Mouse (Mus musculus) heart, postnatal 4 days (tissue): ENCODE measurements around the gene Gng3. TPM values are rescaled to one million over a fixed set of nuclear protein-coding genes. Genes with fewer than 3 reads are reported as not detected.
A peak's percentile ranks its signal among the peaks of the same experiment; 100 is the strongest.
"Not testable (repeated sequence)": the region's sequence is repeated elsewhere in the genome, so short reads cannot be mapped to it uniquely, and the experiment has no call there.

Experiments
- DNase-seq: peaks from one replicate; pipeline ENCODE4 v3.0.0; 2021
- total RNA-seq, 2 experiments: library from RNA; stranded (reverse); gene quantifications; 2 replicates each; pipeline ENCODE4 v1.2.3; 2021

The Gng3 gene
- total RNA-seq: under 1 TPM in 1 of 2 experiments, not detected in 1; 0.16 TPM

DNA sequence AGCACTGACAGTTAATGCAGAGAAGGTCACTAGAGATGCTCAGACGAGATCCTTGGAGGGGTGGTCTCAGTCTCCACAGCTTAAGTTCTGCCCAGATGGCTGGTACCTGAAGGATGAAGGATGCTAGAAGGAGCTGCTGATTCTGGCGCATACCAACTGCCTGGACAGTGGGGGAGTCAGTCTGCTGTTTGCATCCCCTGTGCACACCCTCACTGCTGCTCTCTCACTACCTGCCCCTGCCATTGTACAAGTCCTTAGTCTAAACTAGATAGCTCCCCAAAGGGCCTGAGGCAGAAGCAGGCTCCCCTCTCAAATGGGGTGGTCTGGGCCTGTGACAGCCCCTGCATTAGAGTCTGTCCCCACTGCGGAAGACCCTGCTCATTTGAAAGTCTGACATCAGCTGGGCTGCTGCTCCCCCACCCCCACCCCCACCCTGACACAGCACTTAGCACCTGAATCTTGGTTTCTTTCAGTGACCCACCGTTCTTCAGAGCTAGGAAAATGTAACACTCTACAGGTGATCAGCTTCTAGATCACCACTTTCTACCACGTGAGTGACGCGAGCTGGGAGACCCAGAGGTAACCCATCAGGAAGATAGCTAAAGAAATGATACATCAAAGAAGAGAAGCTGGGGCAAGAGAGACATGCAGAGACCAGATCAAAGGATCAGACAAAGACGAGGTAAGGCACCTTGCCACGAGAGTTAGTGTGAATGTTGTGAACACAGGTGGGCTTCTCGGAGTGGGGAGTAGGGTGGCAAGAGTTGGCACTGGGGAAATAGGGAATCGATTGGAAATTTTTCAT lies at the start of gene Gng3:
Gng3 (minus strand) TSS at position 92 of the 805 bp plus-strand sequence.
- no peak for DNase-seq

DNA sequence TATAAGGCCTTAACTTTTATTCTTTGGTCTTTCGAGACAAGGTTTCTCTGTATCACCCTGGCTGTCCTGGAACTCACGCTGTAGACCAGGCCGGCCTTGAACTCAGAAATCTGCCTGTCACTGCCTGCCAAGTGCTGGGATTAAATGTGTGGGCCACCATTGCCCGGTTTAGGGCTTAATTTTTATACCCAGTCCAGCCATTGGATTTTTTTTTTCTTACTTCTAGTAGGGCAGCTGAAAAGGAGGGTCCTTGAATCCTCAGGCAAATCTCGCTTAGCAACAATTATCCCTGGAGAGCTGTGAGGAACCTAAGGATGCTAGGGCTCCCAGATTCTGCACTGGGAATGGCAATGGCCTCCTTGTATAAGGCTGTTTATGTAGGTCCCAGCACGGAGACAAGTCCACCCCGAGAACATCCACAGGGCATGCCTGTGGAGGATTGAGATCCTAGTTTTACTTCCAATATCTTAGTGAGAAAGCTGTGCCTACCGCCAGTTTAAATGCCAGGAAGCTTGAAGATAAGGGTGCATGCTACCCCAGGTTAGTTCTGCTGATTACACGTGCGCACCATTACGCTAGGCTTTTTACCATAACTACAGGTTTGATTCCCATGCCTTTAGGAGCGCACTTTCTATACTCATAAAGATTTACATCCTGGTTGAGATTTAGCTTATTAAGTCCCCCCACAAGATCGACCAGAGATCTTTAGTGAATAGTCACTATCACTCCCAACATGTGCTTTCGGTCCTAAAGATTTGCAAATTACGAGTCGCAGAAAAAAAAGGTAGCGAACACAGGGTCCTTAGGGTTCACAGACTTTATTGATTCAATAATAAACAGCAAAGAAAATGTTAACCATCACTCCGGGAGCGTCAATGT lies 48.8 kb upstream of the Gng3 start:
- no peak for DNase-seq

DNA sequence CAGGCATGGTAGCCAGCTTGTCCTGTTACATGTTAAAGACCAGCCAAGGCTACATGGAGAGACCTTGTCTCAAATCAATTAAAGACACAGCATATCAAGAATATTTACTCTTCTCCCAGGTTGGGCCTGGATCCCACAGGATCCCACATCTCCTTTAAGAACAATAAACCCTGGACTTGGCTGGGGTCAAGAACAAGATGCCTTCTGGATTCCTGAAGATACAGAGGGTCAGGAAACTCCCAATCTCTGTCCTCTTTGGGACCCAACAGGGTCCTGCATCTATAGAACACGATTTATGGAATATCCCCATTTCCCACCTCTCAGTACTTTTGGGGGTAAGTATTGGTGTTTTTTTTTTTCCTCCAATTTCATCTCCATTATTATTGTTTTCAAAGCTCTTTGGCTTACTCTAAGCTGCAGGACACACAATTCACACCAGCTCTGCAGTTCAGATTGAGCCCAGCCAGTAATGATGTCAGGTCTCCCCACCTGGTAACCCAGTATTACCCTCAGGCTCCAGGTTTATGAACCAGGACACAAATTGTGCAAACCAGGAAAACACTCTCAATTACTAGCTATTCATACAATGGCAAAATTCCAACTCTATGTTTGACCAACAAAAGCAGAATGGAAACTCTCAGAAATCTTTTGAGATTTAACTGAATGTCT lies 48.1 kb upstream of the Gng3 start:
- DNase-seq: no peak

- no peak for DNase-seq
These were observed 44.6 kb upstream of the Gng3 start, which contains the start of the genes Lbhd1 and Gm49403 for GRCm38 (mm10) chr19:8883616-8884015. Gene Lbhd1, plus strand, starts transcription at chr19:8883732. Gene Gm49403, plus strand, starts transcription at chr19:8883930.

GRCm38 (mm10) chr19:8881034-8881392 lies 42.0 kb upstream of the Gng3 start:
- no peak for DNase-seq

DNA sequence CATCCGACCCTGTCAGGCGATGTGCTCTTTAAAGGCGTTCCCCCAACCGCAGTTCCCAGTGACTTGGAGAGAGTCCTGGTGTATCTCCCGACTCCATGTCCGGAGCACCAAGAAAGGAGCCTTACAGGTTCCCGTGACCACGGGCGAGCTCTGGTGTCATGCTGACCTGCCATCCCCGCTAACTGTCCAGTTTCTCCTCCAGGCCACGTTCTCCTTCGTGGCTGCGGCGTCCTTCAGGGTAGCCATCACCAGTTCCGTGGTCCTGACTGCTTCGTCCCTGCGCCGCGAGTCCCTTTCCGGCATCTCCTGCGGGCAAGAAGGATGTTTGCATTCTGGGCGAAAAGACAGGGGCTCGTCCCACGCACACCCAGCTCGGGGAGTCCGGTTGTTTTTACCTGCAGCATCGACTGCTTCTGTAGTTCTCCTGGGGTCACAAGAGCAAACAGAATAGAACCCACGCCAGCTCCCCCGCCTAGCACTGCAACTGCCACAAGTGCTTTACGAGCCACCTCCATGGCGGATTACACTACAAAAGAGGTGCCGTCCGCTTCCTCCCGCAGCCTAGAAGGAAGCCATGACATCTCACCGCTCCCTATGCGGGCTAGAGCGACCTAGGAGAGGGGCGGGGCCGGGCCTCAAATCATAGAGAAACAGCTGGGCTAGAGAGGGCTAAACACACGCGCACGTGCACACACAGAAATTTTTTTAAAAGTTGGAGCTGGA lies 41.5 kb upstream of the Gng3 start, which contains the start of gene Uqcc3:
Uqcc3 (minus strand) TSS at position 613 of the 723 bp plus-strand sequence.
- DNase-seq: peak; percentile 90

- no peak for DNase-seq
These were observed 36.0 kb upstream of the Gng3 start for GRCm38 (mm10) chr19:8875031-8875430.

DNA sequence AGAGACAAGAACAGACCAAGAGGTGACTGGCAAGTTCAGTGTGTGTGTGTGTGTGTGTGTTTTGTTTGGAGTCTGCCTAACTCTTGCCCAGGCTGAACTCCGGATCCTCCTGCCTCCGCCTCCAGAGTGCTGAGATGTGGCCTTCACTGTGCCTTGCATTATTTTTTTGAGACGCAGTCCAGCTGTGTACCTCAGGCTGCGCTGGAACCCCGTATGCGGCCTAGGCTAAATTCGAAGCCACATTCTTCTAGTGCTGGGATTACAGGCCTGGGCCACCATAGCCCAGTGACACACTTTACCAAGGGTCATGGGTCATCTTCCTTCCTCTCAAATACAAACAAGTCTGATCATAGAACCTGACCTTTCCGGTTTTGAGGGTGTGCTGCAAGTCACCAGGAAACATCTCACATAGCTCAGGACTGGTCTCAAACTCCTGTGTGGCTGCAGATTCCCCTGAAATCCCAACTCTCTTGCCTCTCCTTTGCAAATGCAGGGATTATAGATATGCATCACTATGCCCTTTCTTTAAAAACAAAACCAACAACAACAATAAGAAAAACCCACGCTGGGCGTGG lies 33.4 kb upstream of the Gng3 start:
- no peak for DNase-seq

DNA sequence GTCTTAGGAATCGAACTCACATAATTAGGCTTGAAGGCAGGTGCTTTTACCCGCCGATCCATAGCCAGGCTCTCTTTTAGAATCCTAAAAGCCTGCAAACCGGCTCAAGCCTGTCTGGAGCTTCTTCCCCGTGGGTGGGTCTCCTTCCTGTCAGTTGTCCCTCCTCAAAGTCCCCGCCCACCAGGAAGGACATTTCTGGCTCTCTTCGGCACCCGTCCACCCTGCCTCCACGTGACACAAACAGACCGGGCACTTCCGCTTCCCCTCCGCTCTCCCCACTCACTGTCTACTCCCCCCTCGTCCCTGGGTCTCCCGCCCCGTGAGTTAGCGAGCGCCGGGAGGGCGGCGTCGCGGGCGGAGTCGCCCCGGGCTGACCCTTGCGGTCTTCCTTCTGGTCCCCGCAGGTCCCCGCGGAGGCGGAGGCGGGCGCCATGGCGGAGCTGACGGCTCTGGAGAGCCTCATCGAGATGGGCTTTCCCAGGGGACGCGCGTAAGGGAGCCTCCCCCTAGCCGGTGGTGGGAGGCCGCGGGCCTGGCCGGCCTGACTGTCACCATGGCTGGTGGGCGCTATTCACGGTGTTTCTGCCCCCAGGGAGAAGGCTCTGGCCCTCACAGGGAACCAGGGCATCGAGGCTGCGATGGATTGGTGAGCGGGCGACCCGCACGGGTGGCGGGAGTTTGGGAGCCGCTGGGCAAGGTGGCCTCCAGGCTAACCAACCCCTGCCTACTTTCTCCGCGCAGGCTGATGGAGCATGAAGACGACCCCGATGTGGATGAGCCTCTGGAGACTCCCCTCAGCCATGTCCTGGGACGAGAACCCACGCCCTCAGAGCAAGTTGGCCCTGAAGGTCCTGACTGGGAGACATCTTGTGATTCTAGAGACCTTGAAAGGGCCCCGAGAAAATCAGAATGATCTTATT lies 32.5 kb upstream of the Gng3 start, which contains the start of gene Ubxn1:
Ubxn1 (plus strand) TSS at position 230 of the 920 bp plus-strand sequence.
- DNase-seq: peak; percentile 97

DNA sequence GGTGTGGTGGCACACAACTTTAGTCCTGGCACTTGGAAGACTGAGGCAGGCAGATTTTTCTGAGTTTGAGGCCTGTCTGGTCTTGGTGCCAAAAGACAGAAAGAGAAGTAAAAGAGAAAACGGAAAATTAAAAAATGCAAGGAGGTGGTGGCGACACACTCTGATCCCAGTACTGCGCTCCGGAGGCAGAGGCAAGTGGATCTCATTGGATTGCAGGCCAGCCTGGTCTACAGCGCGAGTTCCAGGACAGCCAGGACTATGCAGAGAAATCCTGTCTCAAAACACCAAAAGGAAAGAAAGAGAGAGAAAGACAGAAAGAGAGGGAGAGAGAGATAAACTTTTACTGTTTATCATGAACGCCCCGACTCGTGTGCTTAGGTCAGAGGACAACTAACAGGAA lies 31.8 kb upstream of the Gng3 start:
- no peak for DNase-seq

GRCm38 (mm10) chr19:8870381-8870780 lies 31.4 kb upstream of the Gng3 start:
- not testable (repeated sequence) for DNase-seq

DNA sequence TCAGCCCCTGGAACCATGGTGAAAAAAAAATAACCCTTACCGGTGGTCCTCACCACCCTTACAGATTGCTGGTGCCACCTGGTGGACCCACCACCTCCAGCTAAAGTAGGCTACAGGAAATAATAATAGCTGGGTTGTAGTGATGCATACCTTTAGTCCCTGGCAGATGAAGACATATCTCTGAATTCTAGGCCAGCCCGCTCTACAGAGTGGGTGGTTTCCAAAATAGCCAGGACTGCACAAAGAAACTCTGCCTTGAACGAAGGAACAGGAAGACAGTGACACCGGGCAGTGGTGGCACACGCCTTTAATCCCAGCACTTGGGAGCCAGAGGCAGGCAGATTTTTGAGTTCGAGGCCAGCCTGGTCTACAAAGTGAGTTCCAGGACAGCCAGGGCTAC lies 25.3 kb upstream of the Gng3 start:
- DNase-seq: no peak

- no peak for DNase-seq
These were observed 20.0 kb upstream of the Gng3 start for GRCm38 (mm10) chr19:8859018-8859417.

GRCm38 (mm10) chr19:8857689-8858088 lies 18.7 kb upstream of the Gng3 start:
- DNase-seq: peak; percentile 71

- DNase-seq: no peak
These were observed 14.1 kb upstream of the Gng3 start for GRCm38 (mm10) chr19:8853117-8853516.

DNA sequence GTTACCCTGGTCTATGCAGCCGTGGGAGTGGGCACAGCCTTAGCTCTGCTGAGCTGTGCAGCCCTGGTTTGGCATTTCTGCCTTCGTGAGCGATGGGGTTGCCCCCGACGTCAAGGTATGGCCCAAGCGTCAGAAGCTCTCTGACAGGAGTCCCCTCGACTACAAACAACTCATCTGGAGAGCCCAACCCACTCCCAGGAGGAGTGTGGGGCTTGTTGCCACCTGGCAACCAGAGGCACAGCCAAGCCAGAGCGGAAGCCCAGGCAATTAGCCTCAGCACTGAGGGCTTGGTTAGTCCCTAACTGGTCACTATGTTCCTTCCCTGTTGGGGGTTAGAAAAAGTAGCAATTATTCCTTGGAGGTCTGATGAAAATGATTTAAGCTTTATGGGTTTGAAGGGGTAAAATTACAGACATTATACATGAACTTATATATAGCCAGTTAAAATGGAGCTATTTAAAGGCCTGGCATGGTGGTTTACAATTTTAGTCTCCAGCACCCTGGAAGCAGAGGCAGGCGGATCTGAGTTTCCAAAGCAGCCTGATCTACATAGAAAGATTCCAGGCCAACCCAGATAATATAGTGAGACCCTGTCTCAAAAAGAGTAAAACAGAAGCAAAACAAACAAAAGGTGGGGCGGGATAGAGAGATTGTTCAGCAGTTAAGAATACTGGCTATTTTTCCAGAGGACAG lies 13.4 kb upstream of the Gng3 start:
- no peak for DNase-seq

DNA sequence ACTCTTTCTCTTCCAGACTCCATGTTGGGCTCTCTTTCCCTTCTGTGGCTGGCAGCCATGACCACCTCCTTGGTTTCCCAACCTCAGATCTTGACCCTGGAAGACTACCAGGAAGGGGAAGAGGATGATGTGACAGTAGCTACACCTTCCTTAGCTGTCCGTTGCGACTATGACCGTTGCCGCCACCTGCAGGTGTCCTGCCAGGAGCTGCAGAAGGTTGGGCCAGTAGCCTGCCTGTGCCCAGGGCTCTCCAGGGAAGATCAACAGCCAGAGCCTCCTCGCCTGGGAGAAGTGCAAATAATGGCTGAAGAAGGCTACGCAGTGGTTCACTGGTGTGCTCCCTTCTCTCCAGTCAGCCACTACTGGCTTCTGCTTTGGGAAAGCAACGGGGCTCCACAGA lies 12.6 kb upstream of the Gng3 start:
- DNase-seq: no peak

DNA sequence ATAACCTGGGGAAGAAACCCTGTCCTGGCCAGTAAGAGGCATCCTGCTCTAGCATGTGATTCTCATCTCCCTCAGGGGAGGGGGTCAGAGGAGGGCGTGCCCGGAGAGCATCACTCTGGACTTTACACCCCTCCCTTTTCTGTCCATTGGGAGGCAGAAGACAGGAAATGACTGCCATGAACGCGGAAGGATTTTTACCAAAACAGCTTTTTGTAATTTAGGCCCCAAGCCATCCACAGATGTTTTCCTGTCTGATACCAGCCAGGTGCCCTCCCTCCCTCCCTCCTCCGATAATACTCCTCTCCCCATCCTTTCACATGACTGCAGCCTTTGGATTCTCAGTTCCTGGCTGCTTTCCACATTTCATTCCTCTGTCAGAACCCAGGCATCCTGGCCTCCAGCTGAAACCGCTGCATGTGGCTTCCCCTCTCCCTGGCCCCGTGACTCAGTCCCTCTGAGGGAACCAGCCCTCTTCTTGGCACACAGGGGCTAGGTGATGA lies 11.5 kb upstream of the Gng3 start, which contains the start of gene Lrrn4cl:
Lrrn4cl (plus strand) TSS at position 367 of the 500 bp plus-strand sequence.
- peak; percentile 58 for DNase-seq

- no peak for DNase-seq
These were observed 9.4 kb upstream of the Gng3 start for GRCm38 (mm10) chr19:8848356-8848755.
